Mouse (Mus musculus): Measurements from ENCODE around the gene Cox5a. TPM values are rescaled to one million over a fixed set of nuclear protein-coding genes. Genes with fewer than 3 reads are reported as not detected.

Gene Cox5a
- polyA plus RNA-seq, 3 experiments from 2014 or later: 223 to 469 (median 223) TPM

GRCm38 (mm10) chr9:57564609-57565008 is 43.5 kb downstream of the Cox5a start:
- ATAC-seq: no peak

- ATAC-seq: no peak
These were observed 44.7 kb downstream of the Cox5a start for GRCm38 (mm10) chr9:57565741-57566221.

- ATAC-seq: no peak
These were observed 45.8 kb downstream of the Cox5a start for GRCm38 (mm10) chr9:57566846-57567245.

- no peak for ATAC-seq
These were observed 47.4 kb downstream of the Cox5a start for GRCm38 (mm10) chr9:57568500-57568899.

- no peak for ATAC-seq
These were observed 53.3 kb downstream of the Cox5a start for GRCm38 (mm10) chr9:57574397-57574796.

DNA sequence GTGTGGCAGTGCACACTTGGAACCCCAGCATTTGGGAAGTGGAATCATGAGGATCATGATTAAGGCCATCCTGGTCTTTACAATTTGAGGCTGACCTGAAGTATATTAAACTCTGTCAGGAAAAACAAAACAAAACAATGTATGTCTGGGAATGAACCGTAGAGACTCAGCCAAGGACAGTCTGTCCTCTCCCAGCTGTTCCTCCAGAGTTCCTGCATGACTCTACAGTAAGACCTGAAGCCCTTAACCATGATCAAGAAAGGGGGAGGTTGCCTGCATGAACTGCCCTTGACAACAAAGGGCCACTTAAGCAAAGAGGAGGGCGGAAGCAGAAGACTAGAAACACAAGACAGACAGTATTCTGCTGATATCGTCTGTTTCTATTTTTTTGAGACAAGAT is 54.5 kb downstream of the Cox5a start:
- ATAC-seq: no peak

DNA sequence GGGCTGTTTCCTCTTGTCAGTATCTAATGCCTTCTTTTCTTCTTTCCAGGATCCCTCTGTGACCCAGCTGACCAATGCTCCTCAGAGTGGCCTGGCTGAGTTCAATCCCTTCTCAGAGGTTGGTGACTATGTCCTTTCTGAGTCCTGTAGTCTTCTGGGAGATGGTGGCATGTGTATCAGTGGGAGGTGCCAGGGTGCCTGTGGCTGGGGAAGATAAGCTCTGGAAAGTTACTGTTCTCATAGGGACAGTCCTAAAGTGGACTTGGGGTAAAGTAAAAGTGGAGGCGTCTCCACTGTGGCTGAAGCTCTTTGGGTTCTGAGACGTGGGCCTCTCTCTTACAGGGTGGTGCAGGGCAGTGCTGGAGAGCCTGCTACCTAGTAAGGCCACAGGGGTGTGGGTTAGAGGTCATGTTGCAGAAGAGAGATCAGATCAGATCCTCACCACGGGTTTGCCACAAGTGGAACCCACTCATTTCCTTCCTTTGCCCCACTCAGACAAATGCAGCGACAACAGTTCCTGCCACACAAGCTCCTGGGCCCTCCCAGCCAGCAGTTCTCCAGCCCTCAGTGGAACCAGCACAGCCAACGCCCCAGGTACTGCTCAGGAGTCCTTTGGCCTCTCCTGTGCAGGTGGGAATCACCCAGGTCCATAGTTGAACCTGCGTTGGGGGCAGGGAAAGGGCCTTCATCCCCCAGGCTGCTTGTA is 56.2 kb downstream of the Cox5a start:
- peak; percentile 32 for ATAC-seq

Other genes with a start within 250 kb of the Cox5a start
- gene Ppcdc, start 81.2 kb upstream of the Cox5a start, polyA plus RNA-seq (2017; shearing (Covaris generic)): 100 to 1,000 TPM in 2 of 3 experiments, 10 to 100 TPM in 1; 65.2 to 228 (median 153) TPM
- gene Scamp5, start 53.2 kb upstream of the Cox5a start, polyA plus RNA-seq (2017; shearing (Covaris generic)): not detected
- not detected for gene Rpp25, start 17.2 kb upstream of the Cox5a start, polyA plus RNA-seq (2017; shearing (Covaris generic))
- gene Fam219b, start 16.3 kb downstream of the Cox5a start, polyA plus RNA-seq (2017; shearing (Covaris generic)): 10 to 100 TPM; 19.6 to 40.2 (median 32.7) TPM
- gene Mpi, start 31.5 kb downstream of the Cox5a start, polyA plus RNA-seq (2017; shearing (Covaris generic)): 10 to 100 TPM; 14.3 to 16.0 (median 14.7) TPM
- gene Scamp2, start 39.7 kb downstream of the Cox5a start, polyA plus RNA-seq (2017; shearing (Covaris generic)): 10 to 100 TPM; 81.3 to 95.1 (median 84.9) TPM
- gene Ulk3, start 68.2 kb downstream of the Cox5a start, polyA plus RNA-seq (2017; shearing (Covaris generic)): 10 to 100 TPM; 31.1 to 35.4 (median 32.0) TPM
- gene Cplx3, start 85.0 kb downstream of the Cox5a start, polyA plus RNA-seq (2017; shearing (Covaris generic)): not detected
- gene Lman1l, start 99.5 kb downstream of the Cox5a start, polyA plus RNA-seq (2017; shearing (Covaris generic)): under 1 TPM; 0.23 to 0.97 (median 0.40) TPM
- 100 to 1,000 TPM; 113 to 133 (median 122) TPM for gene Csk, start 132.4 kb downstream of the Cox5a start, polyA plus RNA-seq (2017; shearing (Covaris generic))
- gene Cyp1a2, start 162.4 kb downstream of the Cox5a start, polyA plus RNA-seq (2017; shearing (Covaris generic)): not detected
- gene Cyp1a1, start 166.7 kb downstream of the Cox5a start, polyA plus RNA-seq (2017; shearing (Covaris generic)): under 1 TPM in 2 of 3 experiments, not detected in 1; 0.21 TPM
- gene Edc3, start 187.3 kb downstream of the Cox5a start, polyA plus RNA-seq (2017; shearing (Covaris generic)): 10 to 100 TPM; 22.7 to 32.1 (median 29.1) TPM
- 100 to 1,000 TPM in 1 of 3 experiments, 10 to 100 TPM in 2; 75.8 to 110 (median 88.0) TPM for gene Clk3, start 244.6 kb downstream of the Cox5a start, polyA plus RNA-seq (2017; shearing (Covaris generic))

Measured in inflammation-experienced regulatory T-cells, adult 6 months (primary cell).